Mouse (Mus musculus) limb, embryonic 12.5 days (tissue): ENCODE data around the gene Olfr1291-ps1. TPM values are rescaled to one million over a fixed set of nuclear protein-coding genes. Genes with fewer than 3 reads are reported as not detected.

Source experiments
- ATAC-seq: fragments of 200-750 bp; cut with Nextera tagmentation; 2 replicates; pipeline ENCODE4 v1.8.0; 2017; ENCODE audit warnings: low read depth, moderate TSS enrichment; ENCODE audit not compliant: insufficient number of reproducible peaks, insufficient read depth, low FRiP score, low TSS enrichment
- H3K27ac ChIP-seq: fragments of 300-500 bp; sonication (generic); 2 replicates; pipeline ENCODE4 v1.5.1; 2016; ENCODE audit warnings: mild to moderate bottlenecking, moderate library complexity
- H3K27me3 ChIP-seq: fragments of 300-500 bp; sonication (generic); 2 replicates; pipeline ENCODE4 v1.6.1; 2016; ENCODE audit warnings: mild to moderate bottlenecking, moderate library complexity
- H3K36me3 ChIP-seq: fragments of 300-500 bp; sonication (generic); 2 replicates; pipeline ENCODE4 v1.6.1; 2016; ENCODE audit warnings: mild to moderate bottlenecking, moderate library complexity
- H3K4me1 ChIP-seq: fragments of 300-500 bp; sonication (generic); replicated peaks from 2 replicates; pipeline ENCODE4 v1.6.1; 2016
- H3K4me2 ChIP-seq: fragments of 300-500 bp; sonication (generic); 2 replicates; pipeline ENCODE4 v1.6.1; 2016; ENCODE audit warnings: mild to moderate bottlenecking, moderate library complexity
- H3K4me3 ChIP-seq: fragments of 300-500 bp; sonication (generic); replicated peaks from 2 replicates; pipeline ENCODE4 v1.5.1; 2016; ENCODE audit warnings: mild to moderate bottlenecking
- H3K9ac ChIP-seq: fragments of 300-500 bp; sonication (generic); replicated peaks from 2 replicates; pipeline ENCODE4 v1.6.1; 2016; ENCODE audit warnings: mild to moderate bottlenecking, moderate library complexity
- H3K9me3 ChIP-seq: fragments of 300-500 bp; sonication (generic); 2 replicates; pipeline ENCODE4 v1.6.1; 2016; ENCODE audit warnings: mild to moderate bottlenecking, moderate library complexity
- WGBS: fragments of 180-500 bp; shearing (Covaris S2); methylation state at CpG from one replicate; pipeline ENCODE4 v1.1.7; 2016; 5-methylcytosine and 5-hydroxymethylcytosine counted together
- polyA plus RNA-seq: library from polyadenylated mRNA; unstranded; fragments of >200 nt; fragmentation: Nextera tagmentation; extraction: Ambion mirVana; gene quantifications from 2 replicates; pipeline ENCODE4 v1.2.1, GENCODE M21; 2016

The Olfr1291-ps1 gene
- not detected in 2 replicates for polyA plus RNA-seq

GRCm38 (mm10) chr2:111496880-111497279, at the start of gene Olfr1291-ps1:
Gene Olfr1291-ps1, plus strand, starts transcription at chr2:111497180.
- no peak within 1 kb of the TSS for H3K4me2 ChIP-seq
- no peaks in the 10 kb centered on the region for H3K36me3 ChIP-seq
- no peak within 1 kb of the TSS for H3K27ac ChIP-seq
- no peak within 1 kb of the TSS for H3K4me3 ChIP-seq
- H3K27me3 ChIP-seq, result no peaks in the 10 kb centered on the region
- H3K4me1 ChIP-seq, result no peaks in the 10 kb centered on the region
- H3K9me3 ChIP-seq, result no peaks in the 10 kb centered on the region
- 89% methylated on average over 3 of the region's 3 CpGs for WGBS
- no peak for ATAC-seq
- H3K9ac ChIP-seq, result no peak within 1 kb of the TSS

- ATAC-seq, result no peak
- H3K9ac ChIP-seq, result no peak within 1 kb of the TSS
- no peak within 1 kb of the TSS for H3K27ac ChIP-seq
- no peaks in the 10 kb centered on the region for H3K27me3 ChIP-seq
- 79% methylated on average over 1 of the region's 1 CpGs for WGBS
- H3K9me3 ChIP-seq, result no peaks in the 10 kb centered on the region
- no peak within 1 kb of the TSS for H3K4me2 ChIP-seq
- no peaks in the 10 kb centered on the region for H3K36me3 ChIP-seq
- H3K4me3 ChIP-seq, result no peak within 1 kb of the TSS
- no peaks in the 10 kb centered on the region for H3K4me1 ChIP-seq
These were observed 48.1 kb upstream of the Olfr1291-ps1 start, which contains the start of gene Olfr1287 for GRCm38 (mm10) chr2:111448842-111449241. Gene Olfr1287, plus strand, starts transcription at chr2:111449142.

GRCm38 (mm10) chr2:111473801-111474200, 23.2 kb upstream of the Olfr1291-ps1 start, which contains the start of gene Olfr1288:
Gene Olfr1288, plus strand, starts transcription at chr2:111474101.
- no peak within 1 kb of the TSS for H3K9ac ChIP-seq
- WGBS, result 88% methylated on average over 1 of the region's 1 CpGs
- no peaks in the 10 kb centered on the region for H3K27me3 ChIP-seq
- no peaks in the 10 kb centered on the region for H3K36me3 ChIP-seq
- H3K4me3 ChIP-seq, result no peak within 1 kb of the TSS
- H3K4me2 ChIP-seq, result no peak within 1 kb of the TSS
- ATAC-seq, result no peak
- no peak within 1 kb of the TSS for H3K27ac ChIP-seq
- H3K9me3 ChIP-seq, result no peaks in the 10 kb centered on the region
- no peaks in the 10 kb centered on the region for H3K4me1 ChIP-seq

GRCm38 (mm10) chr2:111480519-111480918, 16.5 kb upstream of the Olfr1291-ps1 start, which contains the start of gene Olfr1289:
Gene Olfr1289, plus strand, starts transcription at chr2:111480819.
- H3K9ac ChIP-seq, result no peak within 1 kb of the TSS
- no peak within 1 kb of the TSS for H3K4me3 ChIP-seq
- ATAC-seq, result no peak
- H3K9me3 ChIP-seq, result no peaks in the 10 kb centered on the region
- 67% methylated on average over 1 of the region's 1 CpGs for WGBS
- no peak within 1 kb of the TSS for H3K27ac ChIP-seq
- H3K4me1 ChIP-seq, result no peaks in the 10 kb centered on the region
- H3K27me3 ChIP-seq, result no peaks in the 10 kb centered on the region
- H3K36me3 ChIP-seq, result no peaks in the 10 kb centered on the region
- no peak within 1 kb of the TSS for H3K4me2 ChIP-seq

- Histone ChIP-seq H3K4me2 (no peak within 1 kb of the TSS), H3K27me3 (no peaks in the 10 kb centered on the region), H3K4me3 (no peak within 1 kb of the TSS), H3K36me3 (no peaks in the 10 kb centered on the region), H3K9me3 (no peaks in the 10 kb centered on the region), H3K27ac (no peak within 1 kb of the TSS), H3K9ac (no peak within 1 kb of the TSS), H3K4me1 (no peaks in the 10 kb centered on the region)
- WGBS, result 78% methylated on average over 5 of the region's 5 CpGs
- ATAC-seq, result no peak
These were observed 3.3 kb upstream of the Olfr1291-ps1 start, which contains the start of gene Olfr1290 for GRCm38 (mm10) chr2:111493729-111494128. Gene Olfr1290, minus strand, starts transcription at chr2:111493829.

GRCm38 (mm10) chr2:111517451-111517850, 20.5 kb downstream of the Olfr1291-ps1 start:
- H3K4me1 ChIP-seq, result no peaks in the 10 kb centered on the region
- H3K27ac ChIP-seq, result no peak overlapping the region
- 87% methylated on average over 10 of the region's 10 CpGs for WGBS
- H3K4me2 ChIP-seq, result no peak overlapping the region
- H3K9me3 ChIP-seq, result peaks cover 10% of the 10 kb centered on the region; the same call in 1 of the 2 replicates
- H3K9ac ChIP-seq, result no peak overlapping the region
- H3K4me3 ChIP-seq, result no peak overlapping the region
- H3K27me3 ChIP-seq, result no peaks in the 10 kb centered on the region
- no peaks in the 10 kb centered on the region for H3K36me3 ChIP-seq
- no peak for ATAC-seq

- 91% methylated on average over 1 of the region's 1 CpGs for WGBS
- no peak for ATAC-seq
- 0 out of 2 replicates have a peak, but pooled peaks cover 5% of the 10 kb centered on the region for H3K9me3 ChIP-seq
- H3K27me3 ChIP-seq, result no peaks in the 10 kb centered on the region
- no peak within 1 kb of the TSS for H3K9ac ChIP-seq
- H3K4me3 ChIP-seq, result no peak within 1 kb of the TSS
- no peak within 1 kb of the TSS for H3K4me2 ChIP-seq
- H3K36me3 ChIP-seq, result no peaks in the 10 kb centered on the region
- H3K4me1 ChIP-seq, result no peaks in the 10 kb centered on the region
- no peak within 1 kb of the TSS for H3K27ac ChIP-seq
These were observed 27.9 kb downstream of the Olfr1291-ps1 start, which contains the start of gene Olfr1293-ps for GRCm38 (mm10) chr2:111524903-111525302. Gene Olfr1293-ps, plus strand, starts transcription at chr2:111525203.

GRCm38 (mm10) chr2:111540191-111540590, 43.2 kb downstream of the Olfr1291-ps1 start, which contains the start of gene Olfr1294:
Gene Olfr1294, minus strand, starts transcription at chr2:111540291.
- Histone ChIP-seq H3K4me3 (no peak within 1 kb of the TSS), H3K4me1 (no peaks in the 10 kb centered on the region), H3K36me3 (no peaks in the 10 kb centered on the region), H3K27me3 (no peaks in the 10 kb centered on the region), H3K27ac (no peak within 1 kb of the TSS), H3K9me3 (no peaks in the 10 kb centered on the region), H3K4me2 (no peak within 1 kb of the TSS), H3K9ac (no peak within 1 kb of the TSS)
- no peak for ATAC-seq
- 52% methylated on average over 1 of the region's 1 CpGs for WGBS

Other genes with a start within 250 kb of the Olfr1291-ps1 start
- gene Olfr1276, start 242.7 kb upstream of the Olfr1291-ps1 start, polyA plus RNA-seq, result not detected in 2 replicates
- gene Olfr1277, start 223.1 kb upstream of the Olfr1291-ps1 start, polyA plus RNA-seq, result not detected in 2 replicates
- not detected in 2 replicates for gene Olfr1278, start 207.0 kb upstream of the Olfr1291-ps1 start, polyA plus RNA-seq
- not detected in 2 replicates for gene Olfr1279, start 196.5 kb upstream of the Olfr1291-ps1 start, polyA plus RNA-seq
- not detected in 2 replicates for gene Olfr1280, start 183.2 kb upstream of the Olfr1291-ps1 start, polyA plus RNA-seq
- gene Olfr1281, start 170.7 kb upstream of the Olfr1291-ps1 start, polyA plus RNA-seq, result not detected in 2 replicates
- not detected in 2 replicates for gene Olfr1282, start 161.1 kb upstream of the Olfr1291-ps1 start, polyA plus RNA-seq
- gene Olfr1283, start 130.4 kb upstream of the Olfr1291-ps1 start, polyA plus RNA-seq, result not detected in 2 replicates
- gene Olfr1284, start 121.7 kb upstream of the Olfr1291-ps1 start, polyA plus RNA-seq, result not detected in 2 replicates
- gene Olfr1286, start 74.1 kb upstream of the Olfr1291-ps1 start, polyA plus RNA-seq, result not detected in 2 replicates
- gene Olfr1287, start 48.0 kb upstream of the Olfr1291-ps1 start, polyA plus RNA-seq, result not detected in 2 replicates
- not detected in 2 replicates for gene Olfr1288, start 23.1 kb upstream of the Olfr1291-ps1 start, polyA plus RNA-seq
- not detected in 2 replicates for gene Olfr1289, start 16.4 kb upstream of the Olfr1291-ps1 start, polyA plus RNA-seq
- gene Olfr1290, start 3.4 kb upstream of the Olfr1291-ps1 start, polyA plus RNA-seq, result not detected in 2 replicates
- gene Olfr1293-ps, start 28.0 kb downstream of the Olfr1291-ps1 start, polyA plus RNA-seq, result not detected in 2 replicates
- not detected in 2 replicates for gene Olfr1294, start 43.1 kb downstream of the Olfr1291-ps1 start, polyA plus RNA-seq
- gene Olfr1295, start 72.5 kb downstream of the Olfr1291-ps1 start, polyA plus RNA-seq, result not detected in 2 replicates
- gene Olfr1297, start 129.3 kb downstream of the Olfr1291-ps1 start, polyA plus RNA-seq, result not detected in 2 replicates
- not detected in 2 replicates for gene Olfr1298, start 152.0 kb downstream of the Olfr1291-ps1 start, polyA plus RNA-seq
- not detected in 2 replicates for gene Olfr1299, start 164.2 kb downstream of the Olfr1291-ps1 start, polyA plus RNA-seq